Mouse (Mus musculus): Measurements from ENCODE around the gene Ldha.
"Not testable (repeated sequence)": the region's sequence is repeated elsewhere in the genome, so short reads cannot be mapped to it uniquely, and the experiment has no call there.

The Ldha gene

GRCm38 (mm10) chr7:46880992-46881391 lies 39.7 kb downstream of the Ldha start:
- no peak for DNase-seq (ENCODE audit: low spot score in 2 of 2)

DNA sequence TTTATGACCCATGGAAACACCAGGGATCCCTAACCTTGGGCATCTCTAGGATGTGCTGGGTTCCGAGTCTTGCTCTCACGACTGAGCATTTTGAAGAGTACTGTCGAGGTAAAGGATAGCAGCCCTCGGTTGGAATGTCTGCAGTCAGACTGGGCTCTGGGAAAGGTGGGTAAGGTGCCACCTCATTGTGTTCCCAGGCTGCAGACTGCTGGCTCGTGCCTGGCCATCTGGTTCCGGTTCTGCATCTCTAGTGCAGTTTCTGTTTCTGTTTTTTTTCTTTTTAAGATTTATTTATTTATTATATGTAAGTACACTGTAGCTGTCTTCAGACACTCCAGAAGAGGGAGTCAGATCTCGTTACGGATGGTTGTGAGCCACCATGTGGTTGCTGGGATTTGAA lies 40.7 kb downstream of the Ldha start:
- not testable (repeated sequence) for DNase-seq (ENCODE audit: low spot score in 2 of 2)

GRCm38 (mm10) chr7:46883304-46883703 lies 42.0 kb downstream of the Ldha start:
- no peak for DNase-seq (ENCODE audit: low spot score in 2 of 2)

GRCm38 (mm10) chr7:46895511-46895910 lies 54.2 kb downstream of the Ldha start:
- DNase-seq (ENCODE audit: low spot score in 2 of 2), result no peak

DNA sequence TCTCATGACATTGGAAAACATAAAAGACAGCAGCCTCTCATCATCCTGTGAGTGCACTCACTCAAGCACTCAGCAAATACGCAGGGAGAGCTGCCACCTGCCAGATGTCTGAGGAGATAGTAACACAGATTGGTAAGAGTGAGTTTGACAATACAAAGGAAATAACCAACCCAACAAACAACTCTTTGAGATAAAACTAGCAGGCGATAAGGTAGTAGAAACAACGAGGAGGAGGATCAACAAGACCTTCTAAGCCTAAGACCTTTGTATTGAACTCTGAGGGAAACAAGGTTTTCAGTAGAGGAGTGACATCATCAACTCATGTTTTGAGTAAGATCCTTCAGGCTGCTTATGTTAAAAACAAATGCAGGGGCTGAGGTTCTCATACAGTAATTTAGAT lies 58.1 kb downstream of the Ldha start:
- DNase-seq (ENCODE audit: low spot score in 2 of 2), result peak; percentile 6 to 11
